Mouse (Mus musculus): ENCODE measurements at regions not wholly inside any gene's neighbourhood (a gene's known extent, or its start where the extent isn't known, plus 50 kb on each side); places are given as distances from the start of the nearest gene placed in this dataset.

DNA sequence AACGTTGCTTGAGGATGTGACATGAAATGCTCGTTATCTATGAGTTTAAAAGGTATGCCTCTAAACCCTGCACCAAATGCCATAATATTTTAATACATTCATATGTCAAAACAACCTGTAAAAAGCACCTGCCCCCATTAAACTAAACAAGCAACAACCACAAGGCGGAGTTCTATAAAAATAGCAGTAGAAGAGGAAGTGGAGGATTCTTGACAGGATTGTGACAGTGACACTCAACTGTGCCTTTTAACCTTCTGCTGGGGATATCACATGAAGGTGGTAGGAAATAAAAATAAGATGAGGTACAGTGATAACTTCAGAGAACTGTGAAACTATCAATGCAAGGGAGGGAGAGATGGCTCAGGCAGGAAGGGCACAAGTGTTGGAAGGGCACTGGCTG lies 58.6 kb upstream of the Dbx2 start:
- no peak for DNase-seq (ENCODE audit: low read depth, low spot score)

DNA sequence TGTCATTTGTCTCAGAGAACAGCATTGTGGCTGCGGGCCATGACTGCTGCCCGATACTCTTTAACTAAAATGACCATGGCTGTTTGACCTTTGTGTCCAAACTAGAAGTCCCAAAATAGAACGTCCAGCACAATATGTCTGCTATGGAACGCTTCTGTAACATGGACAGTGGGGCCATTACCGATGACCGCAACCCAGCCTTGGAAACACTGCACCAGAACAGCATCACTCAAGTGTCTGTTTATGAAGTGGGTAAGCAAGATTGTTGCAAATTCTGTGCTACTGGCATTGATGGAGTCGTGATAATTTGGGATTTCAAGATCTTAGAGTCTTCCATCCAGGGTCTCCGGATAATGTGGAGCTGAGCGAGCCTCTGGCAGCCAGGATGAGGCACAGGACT lies 60.2 kb upstream of the Dbx2 start:
- no peak for DNase-seq (ENCODE audit: low read depth, low spot score)

DNA sequence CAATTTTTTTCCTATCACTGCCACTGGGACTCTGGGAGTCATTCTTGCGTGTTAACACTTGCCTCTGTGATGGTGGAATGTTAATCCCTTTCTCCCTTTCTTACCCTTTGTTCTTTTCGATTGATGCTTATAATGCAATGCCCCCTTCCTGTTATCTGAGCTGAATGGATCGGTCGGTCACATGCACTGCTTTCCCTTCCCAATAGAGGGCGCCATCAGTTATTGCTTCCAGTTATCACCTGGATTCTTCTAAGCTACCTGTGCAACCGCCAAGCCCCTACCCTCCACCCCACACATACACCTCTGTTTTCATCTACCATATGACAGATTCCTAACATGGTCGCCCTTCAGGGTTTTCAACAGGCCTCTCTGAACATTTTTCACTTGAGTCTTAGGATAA lies 66.9 kb upstream of the Ano6 start:
- no peak for DNase-seq (ENCODE audit: low read depth, low spot score)

DNA sequence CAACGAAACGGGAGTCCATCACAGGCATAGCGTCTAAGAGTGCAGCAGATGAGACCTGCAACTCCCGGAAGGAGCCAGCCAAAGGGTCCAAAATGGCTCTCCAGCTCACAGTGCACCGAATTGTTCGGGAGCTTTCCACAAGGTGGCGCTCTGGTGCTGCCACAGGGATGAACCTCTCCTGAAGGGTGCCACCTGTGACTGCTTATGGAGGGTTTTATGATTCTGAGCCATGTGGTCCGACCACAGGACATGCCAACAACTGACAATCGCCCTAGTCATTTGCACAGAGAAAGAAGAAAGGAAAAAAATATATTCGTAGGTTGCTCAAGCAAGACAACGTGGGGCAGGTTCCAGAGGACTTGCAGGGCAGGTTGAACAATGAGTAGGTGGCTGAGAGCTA lies 64.8 kb upstream of the Ano6 start:
- DNase-seq (ENCODE audit: low read depth, low spot score), result peak; percentile 32

DNA sequence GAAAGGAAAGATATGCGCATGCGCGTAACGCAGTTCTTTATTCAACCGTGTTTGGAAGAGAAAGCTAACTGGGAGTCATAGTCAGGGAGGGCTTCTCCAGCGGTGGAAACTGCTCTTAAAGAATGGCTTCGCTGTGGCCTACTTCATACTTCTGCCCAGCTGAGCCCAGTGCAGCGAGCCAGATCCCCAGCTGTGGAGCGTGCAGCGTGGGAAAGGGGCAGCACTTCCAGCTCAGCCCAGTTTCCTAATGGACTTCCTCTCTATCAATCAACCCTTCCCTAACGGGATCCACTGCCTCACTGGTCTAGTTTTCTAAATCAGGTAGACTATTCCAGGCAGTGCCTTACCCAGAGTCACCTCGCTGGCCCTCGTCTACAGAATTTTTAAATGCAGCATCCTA lies 64.1 kb upstream of the Ano6 start:
- no peak for DNase-seq (ENCODE audit: low read depth, low spot score)

DNA sequence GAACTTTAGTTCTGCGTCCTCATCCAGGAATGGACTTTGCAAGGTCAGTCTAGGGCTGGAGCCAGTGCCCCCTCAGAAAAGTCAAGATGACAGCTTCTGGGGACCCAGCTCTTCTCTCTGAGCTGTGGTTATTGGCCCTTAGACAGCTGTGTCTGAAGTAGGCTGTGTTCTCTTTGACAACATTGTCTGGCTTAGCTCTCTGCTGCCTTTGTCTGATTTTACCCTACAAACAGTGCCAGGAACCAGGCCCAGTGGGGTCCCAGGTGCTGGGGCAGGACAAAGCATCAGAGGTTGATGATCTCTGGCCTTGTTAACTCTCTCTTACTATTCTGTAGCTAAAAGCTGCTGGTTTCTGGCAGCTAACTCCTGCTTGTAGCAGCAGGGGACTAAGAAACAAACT lies 54.9 kb upstream of the Ano6 start:
- DNase-seq (ENCODE audit: low read depth, low spot score), result no peak

Measured in telencephalon, adult 2 months (tissue).